Mouse (Mus musculus) heart, embryonic 11.5 days (tissue): Measurements from ENCODE around the gene Gm20767. TPM values are rescaled to one million over a fixed set of nuclear protein-coding genes. Genes with fewer than 3 reads are reported as not detected.
"Not testable (repeated sequence)": the region's sequence is repeated elsewhere in the genome, so short reads cannot be mapped to it uniquely, and the experiment has no call there.

Experiments used
- ATAC-seq: fragments of 200-750 bp; cut with Nextera tagmentation; replicated peaks from 2 replicates; pipeline ENCODE4 v1.8.0; 2017; ENCODE audit warnings: moderate library complexity; ENCODE audit not compliant: insufficient number of reproducible peaks, low FRiP score, low TSS enrichment
- H3K27ac ChIP-seq: fragments of 300-500 bp; sonication (generic); 2 replicates; pipeline ENCODE4 v1.5.1; 2014; ENCODE audit warnings: mild to moderate bottlenecking, low read depth, low read length
- H3K27me3 ChIP-seq: fragments of 300-500 bp; sonication (generic); 2 replicates; pipeline ENCODE4 v1.6.1; 2014; ENCODE audit warnings: mild to moderate bottlenecking, low read length, mixed read lengths; ENCODE audit not compliant: control insufficient read depth, insufficient read depth
- H3K36me3 ChIP-seq: fragments of 300-500 bp; sonication (generic); 2 replicates; pipeline ENCODE4 v1.6.1; 2014; ENCODE audit warnings: mild to moderate bottlenecking, low read length, moderate library complexity, mixed read lengths; ENCODE audit not compliant: control insufficient read depth, insufficient read depth
- H3K4me1 ChIP-seq: fragments of 300-500 bp; sonication (generic); 2 replicates; pipeline ENCODE4 v1.6.1; 2014; ENCODE audit warnings: low read length; ENCODE audit not compliant: control insufficient read depth, insufficient read depth
- H3K4me2 ChIP-seq: fragments of 300-500 bp; sonication (generic); 2 replicates; pipeline ENCODE4 v1.6.1; 2014; ENCODE audit warnings: mild to moderate bottlenecking, moderate library complexity
- H3K4me3 ChIP-seq: fragments of 300-500 bp; sonication (generic); 2 replicates; pipeline ENCODE4 v1.5.1; 2014; ENCODE audit warnings: low read depth, low read length
- H3K9ac ChIP-seq: fragments of 300-500 bp; sonication (generic); 2 replicates; pipeline ENCODE4 v1.6.1; 2014; ENCODE audit warnings: mild to moderate bottlenecking, low read depth, low read length, moderate library complexity
- H3K9me3 ChIP-seq: fragments of 300-500 bp; sonication (generic); replicated peaks from 2 replicates; pipeline ENCODE4 v1.6.1; 2016; ENCODE audit warnings: low read length; ENCODE audit not compliant: control insufficient read depth
- WGBS: fragments of 180-500 bp; shearing (Covaris S2); extraction: QIAGEN DNeasy Blood & Tissue Kit; methylation state at CpG from one replicate; pipeline ENCODE4 v1.1.7; 2014; ENCODE audit not compliant: insufficient replicate concordance; 5-methylcytosine and 5-hydroxymethylcytosine counted together
- polyA plus RNA-seq: library from polyadenylated mRNA; unstranded; fragments of >200 nt; fragmentation: Nextera tagmentation; extraction: Ambion mirVana; gene quantifications from 2 replicates; pipeline ENCODE4 v1.2.1, GENCODE M21; 2014

Gm20767 gene
- polyA plus RNA-seq, 1 experiment from 2014 or later, result not detected

- H3K4me1 ChIP-seq, H3K27ac ChIP-seq, H3K4me3 ChIP-seq, ATAC-seq, H3K9me3 ChIP-seq, H3K4me2 ChIP-seq, H3K36me3 ChIP-seq, H3K27me3 ChIP-seq, H3K9ac ChIP-seq: not testable (repeated sequence)
- WGBS, result 67% methylated on average over 3 of the region's 3 CpGs
Observed at GRCm38 (mm10) chr13:120150589-120150988, 10.5 kb downstream of the Gm20767 start.

GRCm38 (mm10) chr13:120168301-120168700 is 28.3 kb downstream of the Gm20767 start:
- not testable (repeated sequence) for H3K4me1 ChIP-seq, ATAC-seq, H3K4me3 ChIP-seq, H3K36me3 ChIP-seq, H3K27ac ChIP-seq, H3K9me3 ChIP-seq, H3K27me3 ChIP-seq, H3K4me2 ChIP-seq, H3K9ac ChIP-seq
- WGBS, result 43% methylated on average over 5 of the region's 5 CpGs

- ATAC-seq, result not testable (repeated sequence)
Observed at GRCm38 (mm10) chr13:120172133-120172532, 32.1 kb downstream of the Gm20767 start, which contains the start of gene Gm21818. Gene Gm21818 (plus strand): TSS chr13:120172433.

GRCm38 (mm10) chr13:120196189-120196821 is 56.3 kb downstream of the Gm20767 start:
- 72% methylated on average over 7 of the region's 8 CpGs for WGBS
- not testable (repeated sequence) for ATAC-seq

More at GRCm38 (mm10) chr13:120172133-120172532, 32.1 kb downstream of the Gm20767 start, which contains the start of gene Gm21818:
- H3K27ac ChIP-seq, H3K9ac ChIP-seq, H3K4me3 ChIP-seq, H3K36me3 ChIP-seq, H3K4me1 ChIP-seq, H3K9me3 ChIP-seq, H3K27me3 ChIP-seq, H3K4me2 ChIP-seq: not testable (repeated sequence)
- 68% methylated on average over 4 of the region's 4 CpGs for WGBS

More at GRCm38 (mm10) chr13:120196189-120196821, 56.3 kb downstream of the Gm20767 start:
- not testable (repeated sequence) for H3K27ac ChIP-seq, H3K4me2 ChIP-seq, H3K9ac ChIP-seq, H3K9me3 ChIP-seq, H3K4me3 ChIP-seq, H3K27me3 ChIP-seq, H3K36me3 ChIP-seq, H3K4me1 ChIP-seq

Other genes with a start within 250 kb of the Gm20767 start
- gene Tcstv1, start 245.5 kb upstream of the Gm20767 start, polyA plus RNA-seq, result not detected in 2 replicates
- not detected in 2 replicates for gene Gm21761, start 211.0 kb upstream of the Gm20767 start, polyA plus RNA-seq
- not detected in 2 replicates for gene B020031M17Rik, start 189.4 kb upstream of the Gm20767 start, polyA plus RNA-seq
- gene Gm36079, start 113.2 kb upstream of the Gm20767 start, polyA plus RNA-seq, result not detected in 2 replicates
- gene Gm21188, start 88.1 kb upstream of the Gm20767 start, polyA plus RNA-seq, result not detected in 2 replicates
- gene Gm21818, start 32.2 kb downstream of the Gm20767 start, polyA plus RNA-seq, result not detected in 2 replicates
- gene Gm21762, start 75.7 kb downstream of the Gm20767 start, polyA plus RNA-seq, result not detected in 2 replicates
- not detected in 2 replicates for gene Gm21731, start 98.9 kb downstream of the Gm20767 start, polyA plus RNA-seq
- not detected in 2 replicates for gene AF067061, start 122.9 kb downstream of the Gm20767 start, polyA plus RNA-seq
- gene BC147527, start 160.1 kb downstream of the Gm20767 start, polyA plus RNA-seq, result not detected in 2 replicates
- gene Tcstv3, start 176.6 kb downstream of the Gm20767 start, polyA plus RNA-seq, result not detected in 2 replicates